Mouse (Mus musculus) bone marrow macrophage, adult 2 months (primary cell): ENCODE measurements around the gene Slc9a3r2.

Source experiments
- CTCF ChIP-seq: IDR thresholded peaks from 2 replicates; pipeline ENCODE4 v1.5.1; 2012; ENCODE audit warnings: low read depth, mild to moderate bottlenecking, low read length, moderate library complexity
- POLR2A ChIP-seq: IDR thresholded peaks from 2 replicates; pipeline ENCODE4 v1.6.1; 2012; ENCODE audit warnings: mild to moderate bottlenecking, low read depth, low read length, borderline replicate concordance

GRCm38 (mm10) chr17:24672141-24672540 lies 22.0 kb upstream of the Slc9a3r2 start:
- TF ChIP-seq CTCF: no peak
- no peak for TF ChIP-seq POLR2A
